Mouse (Mus musculus) limb, embryonic 11.5 days (tissue): ENCODE measurements around the gene Pld1. TPM values are rescaled to one million over a fixed set of nuclear protein-coding genes. Genes with fewer than 3 reads are reported as not detected.

ENCODE experiments used
- ATAC-seq: fragments of 200-750 bp; cut with Nextera tagmentation; 2 replicates; pipeline ENCODE4 v1.8.0; 2017; ENCODE audit warnings: low read depth; ENCODE audit not compliant: insufficient number of reproducible peaks, low FRiP score, low TSS enrichment
- DNase-seq: peaks from one replicate; pipeline ENCODE4 v3.0.0-alpha.2; 2015; ENCODE audit warnings: low spot score
- H3K27ac ChIP-seq: fragments of 300-500 bp; sonication (generic); replicated peaks from 2 replicates; pipeline ENCODE4 v1.5.1; 2014; ENCODE audit warnings: low read depth, mild to moderate bottlenecking, low read length
- H3K27me3 ChIP-seq: fragments of 300-500 bp; sonication (generic); 2 replicates; pipeline ENCODE4 v1.6.1; 2014; ENCODE audit warnings: mild to moderate bottlenecking, low read length, mixed read lengths; ENCODE audit not compliant: control insufficient read depth, insufficient read depth
- H3K36me3 ChIP-seq: fragments of 300-500 bp; sonication (generic); 2 replicates; pipeline ENCODE4 v1.6.1; 2014; ENCODE audit warnings: mild to moderate bottlenecking, low read length, moderate library complexity, mixed read lengths; ENCODE audit not compliant: control insufficient read depth, insufficient read depth
- H3K4me1 ChIP-seq: fragments of 300-500 bp; sonication (generic); 2 replicates; pipeline ENCODE4 v1.6.1; 2014; ENCODE audit warnings: low read length, mixed read lengths; ENCODE audit not compliant: control insufficient read depth, insufficient read depth
- H3K4me2 ChIP-seq: fragments of 300-500 bp; sonication (generic); 2 replicates; pipeline ENCODE4 v1.6.1; 2014; ENCODE audit warnings: low read depth, mild to moderate bottlenecking, moderate library complexity; ENCODE audit not compliant: severe bottlenecking
- H3K4me3 ChIP-seq: fragments of 300-500 bp; sonication (generic); 2 replicates; pipeline ENCODE4 v1.5.1; 2014; ENCODE audit warnings: low read depth, low read length
- H3K9ac ChIP-seq: fragments of 300-500 bp; sonication (generic); 2 replicates; pipeline ENCODE4 v1.6.1; 2014; ENCODE audit warnings: mild to moderate bottlenecking, low read length
- H3K9me3 ChIP-seq: fragments of 300-500 bp; sonication (generic); 2 replicates; pipeline ENCODE4 v1.6.1; 2016; ENCODE audit warnings: low read length; ENCODE audit not compliant: control insufficient read depth
- WGBS: fragments of 180-500 bp; shearing (Covaris S2); extraction: QIAGEN DNeasy Blood & Tissue Kit; methylation state at CpG from one replicate; pipeline ENCODE4 v1.1.7; 2014; 5-methylcytosine and 5-hydroxymethylcytosine counted together
- polyA plus RNA-seq: library from polyadenylated mRNA; unstranded; fragments of >200 nt; fragmentation: Nextera tagmentation; extraction: Ambion mirVana; gene quantifications from 2 replicates; pipeline ENCODE4 v1.2.1, GENCODE M21; 2014

The Pld1 gene
- polyA plus RNA-seq, 1 experiment from 2014 or later = 1.7 TPM

GRCm38 (mm10) chr3:27950726-27951125 lies 12.2 kb downstream of the Pld1 start:
- no peaks in the 10 kb centered on the region for H3K4me1 ChIP-seq
- no peak overlapping the region for H3K9ac ChIP-seq
- H3K27me3 ChIP-seq = no peaks in the 10 kb centered on the region
- no peak overlapping the region for H3K27ac ChIP-seq
- 93% methylated on average over 2 of the region's 2 CpGs for WGBS
- no peak overlapping the region for H3K4me2 ChIP-seq
- no peaks in the 10 kb centered on the region for H3K9me3 ChIP-seq
- DNase-seq (no peak), ATAC-seq (no peak)
- H3K36me3 ChIP-seq = no peaks in the 10 kb centered on the region
- H3K4me3 ChIP-seq = no peak overlapping the region

GRCm38 (mm10) chr3:27951721-27952120 lies 13.2 kb downstream of the Pld1 start:
- Histone ChIP-seq H3K36me3 (no peaks in the 10 kb centered on the region), H3K27ac (no peak overlapping the region), H3K4me2 (no peak overlapping the region), H3K4me3 (no peak overlapping the region), H3K9ac (no peak overlapping the region), H3K4me1 (no peaks in the 10 kb centered on the region), H3K9me3 (no peaks in the 10 kb centered on the region), H3K27me3 (no peaks in the 10 kb centered on the region)
- ATAC-seq (no peak), DNase-seq (no peak)
- WGBS = 69% methylated on average over 4 of the region's 4 CpGs

- DNase-seq = no peak
- H3K27ac ChIP-seq = no peak overlapping the region
- no peaks in the 10 kb centered on the region for H3K36me3 ChIP-seq
- no peak overlapping the region for H3K4me2 ChIP-seq
- H3K9ac ChIP-seq = no peak overlapping the region
- H3K27me3 ChIP-seq = no peaks in the 10 kb centered on the region
- no peaks in the 10 kb centered on the region for H3K9me3 ChIP-seq
- no peak for ATAC-seq
- H3K4me3 ChIP-seq = no peak overlapping the region
- 82% methylated on average over 1 of the region's 1 CpGs for WGBS
- no peaks in the 10 kb centered on the region for H3K4me1 ChIP-seq
Measured at GRCm38 (mm10) chr3:27956006-27956405, 17.5 kb downstream of the Pld1 start.

DNA sequence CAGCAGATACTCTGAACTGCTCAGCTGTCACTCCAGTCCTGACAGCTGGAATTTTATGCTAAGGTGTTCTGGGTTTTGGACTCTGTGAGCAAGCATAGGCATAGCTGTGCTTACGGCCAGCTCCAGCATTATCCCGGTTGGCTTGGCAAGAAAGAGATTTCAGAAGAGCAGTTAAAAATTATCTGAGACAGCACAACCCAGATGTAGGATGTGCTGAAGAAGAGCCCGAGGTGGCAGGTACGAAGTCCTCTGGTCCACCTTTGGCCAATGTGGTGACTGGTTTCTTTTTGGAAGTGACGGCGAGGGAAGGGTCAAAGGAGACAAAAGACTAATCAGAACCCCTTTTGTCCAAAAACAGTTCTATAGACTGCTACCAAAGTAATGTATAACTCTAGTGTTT lies 20.7 kb downstream of the Pld1 start:
- Histone ChIP-seq H3K4me1 (no peaks in the 10 kb centered on the region), H3K9me3 (no peaks in the 10 kb centered on the region), H3K36me3 (no peaks in the 10 kb centered on the region), H3K9ac (no peak overlapping the region), H3K27me3 (no peaks in the 10 kb centered on the region), H3K4me2 (no peak overlapping the region), H3K27ac (no peak overlapping the region), H3K4me3 (no peak overlapping the region)
- no peak for DNase-seq
- WGBS = 91% methylated on average over 6 of the region's 6 CpGs
- ATAC-seq = no peak

DNA sequence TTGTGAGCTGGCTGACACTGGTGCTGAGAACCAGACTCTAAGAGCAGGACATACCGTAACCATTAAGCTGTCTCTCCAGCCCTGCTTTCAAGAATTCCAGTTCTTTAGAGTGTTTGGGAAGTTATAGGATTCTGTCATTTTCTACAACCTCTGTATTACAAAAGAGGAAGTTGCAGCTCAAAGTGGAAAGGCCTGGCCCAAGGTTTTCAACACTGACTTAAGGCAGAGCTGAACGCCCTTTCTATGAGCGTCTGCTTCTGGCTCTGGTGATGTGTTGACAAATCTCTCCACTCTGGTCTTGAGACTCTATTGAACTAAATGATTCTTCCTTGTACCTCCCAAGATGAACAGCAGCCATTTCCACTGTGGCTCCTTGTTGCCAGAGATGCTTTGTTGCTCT lies 22.7 kb downstream of the Pld1 start:
- H3K36me3 ChIP-seq = no peaks in the 10 kb centered on the region
- H3K27ac ChIP-seq = no peak overlapping the region
- WGBS = 90% methylated on average over 3 of the region's 3 CpGs
- H3K9ac ChIP-seq = no peak overlapping the region
- no peaks in the 10 kb centered on the region for H3K9me3 ChIP-seq
- ATAC-seq (no peak), DNase-seq (no peak)
- H3K27me3 ChIP-seq = no peaks in the 10 kb centered on the region
- no peak overlapping the region for H3K4me3 ChIP-seq
- H3K4me1 ChIP-seq = no peaks in the 10 kb centered on the region
- no peak overlapping the region for H3K4me2 ChIP-seq

- Histone ChIP-seq H3K4me3 (no peak overlapping the region), H3K9ac (no peak overlapping the region), H3K36me3 (no peaks in the 10 kb centered on the region), H3K9me3 (no peaks in the 10 kb centered on the region), H3K27me3 (no peaks in the 10 kb centered on the region), H3K27ac (no peak overlapping the region), H3K4me1 (no peaks in the 10 kb centered on the region), H3K4me2 (no peak overlapping the region)
- ATAC-seq (no peak), DNase-seq (no peak)
- WGBS = 47% methylated on average over 6 of the region's 6 CpGs
Measured at GRCm38 (mm10) chr3:27963795-27964201, 25.3 kb downstream of the Pld1 start.

DNA sequence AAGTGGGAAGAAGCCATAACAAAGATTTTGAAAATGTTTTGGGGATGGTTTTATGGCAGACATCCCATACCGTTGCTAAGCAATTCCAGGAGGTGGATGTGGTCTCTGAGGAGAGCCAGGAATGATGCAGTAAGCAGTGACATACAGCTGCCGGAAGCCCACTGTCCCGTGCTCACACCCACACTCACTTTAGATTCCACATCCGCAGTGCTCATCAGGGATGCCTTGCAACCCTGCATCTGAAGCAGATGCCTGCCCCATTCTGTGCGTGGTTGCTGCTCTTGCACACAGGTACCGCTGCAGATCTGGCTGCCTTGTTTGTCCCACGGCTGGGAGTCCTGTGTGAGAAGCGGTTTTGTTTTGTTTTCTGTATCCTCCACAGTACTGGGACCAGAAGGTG lies 30.2 kb downstream of the Pld1 start:
- Histone ChIP-seq H3K9me3 (no peaks in the 10 kb centered on the region), H3K27me3 (no peaks in the 10 kb centered on the region), H3K4me2 (no peak overlapping the region), H3K4me3 (no peak overlapping the region), H3K4me1 (no peaks in the 10 kb centered on the region), H3K27ac (no peak overlapping the region), H3K9ac (no peak overlapping the region), H3K36me3 (no peaks in the 10 kb centered on the region)
- ATAC-seq (no peak), DNase-seq (no peak)
- WGBS = 90% methylated on average over 8 of the region's 8 CpGs

- Histone ChIP-seq H3K4me1 (no peaks in the 10 kb centered on the region), H3K4me2 (no peak overlapping the region), H3K4me3 (no peak overlapping the region), H3K27ac (no peak overlapping the region), H3K9ac (no peak overlapping the region), H3K36me3 (no peaks in the 10 kb centered on the region), H3K9me3 (no peaks in the 10 kb centered on the region), H3K27me3 (no peaks in the 10 kb centered on the region)
- 90% methylated on average over 7 of the region's 7 CpGs for WGBS
- ATAC-seq = no peak
- DNase-seq = no peak
Measured at GRCm38 (mm10) chr3:27973936-27974335, 35.4 kb downstream of the Pld1 start.

DNA sequence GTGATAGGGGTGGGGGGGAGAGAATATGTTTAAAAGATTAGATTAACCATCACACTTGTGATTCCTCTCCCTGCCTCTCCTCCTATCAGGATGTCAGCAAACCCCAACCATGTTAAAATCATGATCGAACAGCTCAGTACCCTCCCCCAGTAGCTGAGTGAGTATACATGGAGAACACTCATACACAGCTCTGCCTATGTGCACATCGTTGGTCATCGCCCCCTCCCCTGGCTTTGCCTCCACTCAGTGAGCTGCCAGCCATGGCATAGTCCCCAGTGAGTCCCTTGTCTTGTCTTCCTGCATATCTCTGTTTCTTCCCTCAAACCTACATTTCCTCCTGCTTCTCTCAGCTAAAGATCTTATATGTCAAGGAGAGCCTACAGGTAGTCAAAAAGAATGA lies 36.5 kb downstream of the Pld1 start:
- no peak overlapping the region for H3K9ac ChIP-seq
- no peaks in the 10 kb centered on the region for H3K9me3 ChIP-seq
- no peaks in the 10 kb centered on the region for H3K4me1 ChIP-seq
- no peaks in the 10 kb centered on the region for H3K36me3 ChIP-seq
- H3K27ac ChIP-seq = no peak overlapping the region
- DNase-seq (no peak), ATAC-seq (no peak)
- no peak overlapping the region for H3K4me3 ChIP-seq
- 87% methylated on average over 3 of the region's 3 CpGs for WGBS
- no peak overlapping the region for H3K4me2 ChIP-seq
- H3K27me3 ChIP-seq = no peaks in the 10 kb centered on the region
